Mouse (Mus musculus) brain, adult 2 months (tissue): ENCODE results near the gene Gm21887.
"Not testable (repeated sequence)": the region's sequence is repeated elsewhere in the genome, so short reads cannot be mapped to it uniquely, and the experiment has no call there.

ENCODE experiments used
- DNase-seq: peaks from one replicate; pipeline ENCODE4 v3.0.0; 2011; ENCODE audit warnings: low read depth, low spot score

The Gm21887 gene

GRCm38 (mm10) chrX:170009016-170009750 is at the start of gene Gm21887:
Gene Gm21887 (plus strand): TSS chrX:170009659.
- DNase-seq = peak; percentile 98

DNA sequence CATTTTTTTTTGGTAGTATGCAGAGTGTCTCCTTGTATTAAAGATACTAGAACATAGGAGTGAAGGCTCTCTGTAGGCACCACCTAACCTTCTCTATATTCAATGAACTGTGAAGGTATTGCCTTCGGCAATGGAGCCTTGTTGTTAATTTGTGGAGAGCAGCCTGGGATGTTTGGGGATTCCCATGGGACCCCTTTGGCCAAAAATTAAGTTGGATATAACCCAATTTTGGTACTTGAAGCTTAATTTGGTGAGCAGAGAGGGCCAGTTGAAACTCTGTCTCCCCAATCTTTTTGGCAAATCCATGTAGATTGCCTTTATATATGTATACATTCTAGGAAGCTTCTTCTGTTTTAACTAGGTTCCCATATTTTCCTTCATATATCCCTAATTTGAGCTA is 40.1 kb upstream of the Gm21887 start:
- DNase-seq = no peak

DNA sequence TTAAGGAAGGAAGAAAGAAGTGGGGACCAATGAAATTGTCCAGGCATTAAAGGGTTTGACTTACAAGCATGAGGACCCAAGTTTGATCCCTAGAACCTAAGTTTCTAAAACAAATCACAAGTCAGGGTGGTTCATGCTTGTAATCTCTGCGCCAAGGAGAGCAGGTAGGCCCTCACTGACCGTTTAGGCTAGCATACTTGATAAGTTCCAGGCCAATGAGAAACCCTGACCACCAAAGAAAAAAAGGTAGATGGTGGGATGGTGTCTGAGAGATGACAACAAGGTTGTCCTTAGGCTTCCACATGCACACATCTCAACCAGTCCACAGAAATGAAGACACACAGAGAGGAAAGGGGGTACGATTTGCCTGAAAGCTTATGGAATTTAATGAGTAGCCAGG is 39.7 kb upstream of the Gm21887 start:
- DNase-seq = peak; percentile 7

GRCm38 (mm10) chrX:169970546-169970945 is 38.9 kb upstream of the Gm21887 start:
- peak; percentile 4 for DNase-seq

GRCm38 (mm10) chrX:169971562-169971961 is 37.9 kb upstream of the Gm21887 start:
- DNase-seq = not testable (repeated sequence)

- peak; percentile 3 for DNase-seq
Observed at GRCm38 (mm10) chrX:169972131-169972530, 37.3 kb upstream of the Gm21887 start.

DNA sequence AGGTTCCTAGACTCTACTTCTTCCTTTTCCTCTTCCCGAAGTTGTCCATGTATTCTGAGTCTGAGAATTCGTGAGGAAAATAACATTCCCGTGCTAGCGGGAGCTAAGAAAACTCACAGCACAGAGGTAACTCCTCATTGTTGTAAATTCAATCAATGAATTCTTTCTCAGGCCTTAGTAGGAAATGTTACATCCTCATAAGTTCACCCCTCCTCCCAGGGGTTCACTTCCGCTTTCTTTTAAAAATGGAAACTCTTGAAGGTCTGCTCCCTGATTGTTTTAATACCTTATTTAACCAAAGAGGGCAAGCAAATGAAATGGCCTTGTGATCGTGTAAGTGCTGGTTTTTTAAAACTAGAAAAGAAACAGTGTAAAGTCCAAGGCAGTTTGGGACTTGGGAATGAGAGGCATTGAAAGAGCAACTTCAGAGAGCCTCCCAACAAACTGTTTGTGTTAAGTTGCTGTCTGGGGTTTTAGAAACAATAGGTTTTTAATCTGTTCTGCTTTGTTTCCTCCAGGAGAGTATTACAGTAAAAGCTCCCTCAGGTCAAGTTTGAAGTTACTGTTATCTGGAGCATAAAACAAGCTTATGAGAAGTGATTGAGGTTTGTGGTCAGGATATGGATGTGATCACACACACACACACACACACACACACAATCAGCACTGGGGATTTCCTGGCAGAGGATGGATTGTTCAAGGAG is 36.5 kb upstream of the Gm21887 start:
- DNase-seq = peak; percentile 53

DNA sequence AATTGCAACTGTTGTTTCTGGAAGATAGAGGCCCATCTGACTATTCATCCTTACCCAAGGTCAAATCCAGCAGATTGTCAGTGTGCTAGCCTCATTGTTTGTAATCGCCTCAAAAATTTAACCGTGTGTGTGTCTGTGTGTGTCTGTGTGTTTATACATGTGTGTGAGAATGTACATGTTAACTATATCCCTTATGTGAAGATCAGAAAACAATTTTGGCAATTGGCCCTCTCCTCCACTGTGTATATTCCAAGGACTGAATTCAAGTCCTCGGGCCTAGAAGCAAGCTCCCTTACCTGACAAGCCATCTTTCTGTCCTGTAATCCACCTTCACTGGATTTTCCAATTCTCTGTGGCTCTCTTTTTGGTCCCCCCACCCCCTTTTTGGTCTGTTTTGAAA is 35.7 kb upstream of the Gm21887 start:
- DNase-seq = peak; percentile 36

- DNase-seq = peak; percentile 41
Observed at GRCm38 (mm10) chrX:169974456-169974855, 35.0 kb upstream of the Gm21887 start.

DNA sequence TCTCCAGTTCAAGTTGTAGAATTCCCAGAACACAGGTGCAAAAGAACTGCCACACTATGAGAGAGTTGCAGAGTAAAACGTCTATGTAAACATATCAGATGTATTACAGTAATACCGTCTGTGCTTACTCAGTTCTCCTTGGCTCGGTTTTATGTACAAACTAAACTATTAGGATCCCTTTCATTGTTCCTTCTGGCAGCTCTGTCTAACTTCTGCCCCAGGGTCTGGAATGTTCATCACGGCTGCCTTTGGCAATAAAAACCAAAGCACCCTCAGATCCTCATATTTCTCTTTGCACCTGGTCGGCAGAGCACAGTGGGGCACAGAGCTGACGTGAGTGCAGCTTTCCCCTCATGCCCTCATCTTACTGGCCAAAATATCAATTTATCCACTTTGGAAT is 34.5 kb upstream of the Gm21887 start:
- peak; percentile 31 for DNase-seq

- peak; percentile 71 for DNase-seq
Observed at GRCm38 (mm10) chrX:169975681-169976131, 33.8 kb upstream of the Gm21887 start.

DNA sequence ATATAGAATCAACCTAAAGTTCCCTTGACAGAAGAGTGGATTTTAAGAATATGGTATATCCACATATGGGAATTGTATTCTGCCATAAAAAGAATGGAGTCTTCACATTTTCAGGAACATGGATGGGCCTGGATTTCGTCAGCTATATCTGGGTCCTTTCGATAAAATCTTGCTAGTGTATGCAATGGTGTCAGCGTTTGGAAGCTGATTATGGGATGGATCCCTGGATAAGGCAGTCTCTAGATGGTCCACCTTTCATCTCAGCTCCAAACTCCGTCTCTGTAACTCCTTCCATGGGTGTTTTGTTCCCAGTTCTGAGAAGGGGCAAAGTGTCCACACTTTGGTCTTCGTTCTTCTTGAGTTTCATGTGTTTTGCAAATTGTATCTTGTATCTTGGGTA is 33.1 kb upstream of the Gm21887 start:
- DNase-seq = peak; percentile 4

DNA sequence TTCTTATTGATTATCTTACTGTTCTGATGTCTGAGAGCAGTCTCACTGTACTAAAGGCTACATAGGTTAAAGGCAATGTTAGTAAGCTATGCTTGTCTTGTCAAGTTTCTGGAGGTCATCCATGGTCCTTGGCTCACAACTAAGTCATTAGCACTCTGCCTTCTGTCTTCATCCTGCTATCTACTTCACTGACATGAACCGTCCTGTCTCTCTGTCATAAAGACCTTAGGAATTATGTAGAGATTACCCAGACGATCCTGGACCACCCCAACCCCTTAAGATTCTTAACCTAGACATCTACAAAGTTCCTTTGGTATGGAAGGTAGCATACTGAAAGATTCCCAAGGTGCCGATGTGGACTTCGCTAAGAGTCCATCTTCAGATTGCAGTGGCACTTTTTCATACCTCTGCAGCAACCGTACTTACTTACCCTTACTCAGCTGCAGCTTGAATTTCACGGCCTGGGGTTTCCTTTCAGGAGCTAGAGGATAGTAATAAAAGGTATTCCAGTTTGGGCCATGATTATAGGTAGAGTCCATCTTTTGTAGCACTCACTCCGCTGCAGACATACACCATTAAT is 31.5 kb upstream of the Gm21887 start:
- peak; percentile 53 for DNase-seq

- peak; percentile 91 for DNase-seq
Observed at GRCm38 (mm10) chrX:169978436-169979381, 30.8 kb upstream of the Gm21887 start.

DNA sequence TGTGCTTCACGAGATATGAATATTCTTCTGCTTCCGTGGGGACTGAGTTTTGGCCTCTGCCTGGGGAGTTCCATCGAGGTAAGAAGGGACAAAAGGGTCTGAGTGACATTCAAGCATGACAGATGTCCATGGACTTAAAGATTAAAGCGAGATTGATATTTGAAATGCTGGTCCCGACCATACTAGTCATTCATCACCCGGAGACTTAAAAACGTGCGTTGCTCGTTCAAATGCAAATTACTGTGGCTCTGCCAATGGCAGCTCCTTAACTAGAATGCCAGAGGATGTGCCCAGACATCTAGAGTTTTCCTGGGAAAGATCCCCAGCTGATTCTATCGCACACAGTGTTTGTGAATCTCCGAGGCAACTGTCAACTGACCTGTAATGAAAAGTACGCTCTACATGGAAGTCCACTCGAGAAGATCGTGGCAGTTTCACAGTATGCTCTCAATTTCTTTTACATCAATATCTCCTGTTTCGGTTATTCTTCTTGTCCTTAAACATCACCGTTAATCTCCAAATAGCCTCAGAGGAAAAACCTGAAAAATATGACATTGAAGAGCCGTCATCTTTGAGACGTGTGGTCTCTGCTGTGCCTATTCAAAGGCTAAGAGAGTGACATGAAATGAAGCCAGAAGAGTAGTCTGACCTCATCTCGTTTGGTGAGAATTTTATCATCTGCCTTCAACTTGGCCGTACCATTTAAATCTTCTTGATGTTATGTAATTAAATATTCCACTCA is 29.8 kb upstream of the Gm21887 start:
- peak; percentile 82 for DNase-seq

DNA sequence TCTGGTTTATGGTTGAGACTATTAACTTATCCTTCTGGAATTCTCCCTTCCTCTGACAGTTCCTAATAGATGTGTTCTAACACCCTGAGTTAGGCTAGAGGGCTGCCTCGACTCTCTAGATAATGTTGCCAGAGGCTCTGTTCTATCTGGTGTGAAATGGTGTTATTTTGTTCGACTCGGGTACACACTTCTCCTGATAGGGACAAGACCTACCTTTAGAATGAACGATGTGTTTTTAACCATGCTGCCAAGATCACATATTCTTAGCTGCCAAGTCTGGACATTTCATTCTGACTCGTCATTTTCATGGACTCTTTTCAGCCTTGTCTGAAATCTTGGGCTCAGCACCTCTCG is 29.3 kb upstream of the Gm21887 start:
- peak; percentile 53 for DNase-seq

GRCm38 (mm10) chrX:169980809-169981289 is 28.6 kb upstream of the Gm21887 start:
- DNase-seq = peak; percentile 50

DNA sequence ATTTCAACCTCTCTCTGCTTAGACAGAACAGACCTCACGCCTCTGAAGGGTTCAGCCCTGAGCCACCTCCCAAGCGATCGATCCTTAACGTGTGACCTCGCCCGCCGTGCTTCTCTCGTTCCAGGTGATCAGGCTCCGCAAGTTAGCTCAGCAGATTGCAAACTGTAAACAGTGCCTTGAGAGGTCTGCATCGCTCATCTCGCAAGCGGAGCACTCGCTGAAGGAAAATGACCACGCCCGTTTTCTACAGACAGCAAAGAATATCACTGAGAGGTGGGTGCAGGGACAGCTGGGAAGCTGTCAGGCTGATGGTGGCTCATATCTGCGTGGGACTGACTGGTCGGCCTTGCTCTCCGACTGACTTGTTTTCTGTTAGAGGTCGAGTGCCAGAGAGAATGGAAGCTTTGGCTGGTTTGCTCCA is 27.7 kb upstream of the Gm21887 start:
- DNase-seq = peak; percentile 76

GRCm38 (mm10) chrX:169982606-169983400 is 26.7 kb upstream of the Gm21887 start:
- DNase-seq = peak; percentile 63
